In genomic region chr11:49264081-49264480, GRCm38 (mm10) we compare ENCODE assay signal across 28 mouse cellular contexts. TPM values are rescaled to one million over a fixed set of nuclear protein-coding genes. Genes with fewer than 3 reads are reported as not detected.
DNase-seq lines count a peak whose midpoint lies in the region; ATAC-seq and TF ChIP-seq lines count a peak whose summit lies in the region.
"Had no signal": no experiment of that assay in that cellular context is flagged by ENCODE, and none has a peak within 500 bp of the region (broad histone marks: within the 10 kb centered on the region; RNA-seq: fewer than 3 reads in every experiment).

No protein-coding gene starts in this region.

- H3K4me1 ChIP-seq in liver, postnatal 0 days (ENCODE audit: insufficient read depth): peaks cover 24% of the 10 kb centered on the region
- no peaks in the 10 kb centered on the region for H3K4me1 ChIP-seq in liver, embryonic 11.5 days (replicated peaks; ENCODE audit: control insufficient read depth, insufficient read depth, low read length)
- H3K4me1 ChIP-seq in testis, adult 2 months (ENCODE audit: control insufficient read depth, insufficient read depth, low read length): peaks cover 13% of the 10 kb centered on the region
- H3K4me1 ChIP-seq: embryonic facial prominence, embryonic 10.5 days; embryonic facial prominence, embryonic 12.5 days; forebrain, embryonic 13.5 days; forebrain, embryonic 15.5 days had no signal

- intact Hi-C loops in gastrocnemius, adult 2 months (cut with DNase I): no loop called here
- intact Hi-C loops in gastrocnemius, postnatal 14 days (cut with DNase I; ENCODE audit: low total_unique reads): no loop called here

- peak overlapping the region; percentile 46 for H3K27ac ChIP-seq in gastrocnemius, adult 2 months
- H3K27ac ChIP-seq in liver, postnatal 0 days (ENCODE audit: low read depth): 0 out of 2 replicates have a peak overlapping the region, but pooled peaks have one; percentile 16
- no peak overlapping the region for H3K27ac ChIP-seq in liver, embryonic 11.5 days (ENCODE audit: low read depth, low read length)
- H3K27ac ChIP-seq in testis, adult 2 months (ENCODE audit: control insufficient read depth, insufficient read depth, low read depth, low read length): no peak overlapping the region
- H3K27ac ChIP-seq: embryonic facial prominence, embryonic 10.5 days; embryonic facial prominence, embryonic 12.5 days; forebrain, embryonic 13.5 days; forebrain, embryonic 15.5 days had no signal

- ATAC-seq in liver, postnatal 0 days: no peak
- no peak for ATAC-seq in liver, embryonic 11.5 days (replicated peaks; ENCODE audit: low FRiP score)
- ATAC-seq: forebrain, embryonic 13.5 days; forebrain, embryonic 15.5 days; Patski had no signal

- H3K27me3 ChIP-seq in liver, postnatal 0 days (ENCODE audit: insufficient read depth, low read length): no peaks in the 10 kb centered on the region
- no peaks in the 10 kb centered on the region for H3K27me3 ChIP-seq in liver, embryonic 11.5 days (replicated peaks; ENCODE audit: control insufficient read depth, insufficient read depth, low read length)
- no peaks in the 10 kb centered on the region for H3K27me3 ChIP-seq in testis, adult 2 months (ENCODE audit: control insufficient read depth, insufficient read depth, low read length)
- H3K27me3 ChIP-seq: CH12.LX; embryonic facial prominence, embryonic 12.5 days; forebrain, embryonic 13.5 days; forebrain, embryonic 15.5 days; Patski had no signal

- no peak overlapping the region for H3K9ac ChIP-seq in liver, postnatal 0 days (replicated peaks)
- no peak overlapping the region for H3K9ac ChIP-seq in liver, embryonic 11.5 days (ENCODE audit: low read depth, low read length)
- H3K9ac ChIP-seq: embryonic facial prominence, embryonic 12.5 days; forebrain, embryonic 13.5 days; forebrain, embryonic 15.5 days had no signal

- no peaks in the 10 kb centered on the region for H3K9me3 ChIP-seq in liver, postnatal 0 days (ENCODE audit: low read length)
- H3K9me3 ChIP-seq in liver, embryonic 11.5 days (ENCODE audit: control insufficient read depth, low read length): no peaks in the 10 kb centered on the region
- H3K9me3 ChIP-seq: embryonic facial prominence, embryonic 10.5 days; embryonic facial prominence, embryonic 12.5 days; forebrain, embryonic 13.5 days; forebrain, embryonic 15.5 days; G1E had no signal

- no peak for TF ChIP-seq POLR2A in testis, adult 2 months (IDR thresholded peaks at IDR 0.05; ENCODE audit: control insufficient read depth, low read depth, low read length)

- no peak for TF ChIP-seq EP300 in liver, postnatal 0 days (IDR thresholded peaks at IDR 0.05; ENCODE audit: low read depth)

- no peak overlapping the region for H3K4me2 ChIP-seq in liver, postnatal 0 days (ENCODE audit: low read depth, low read length)
- no peak overlapping the region for H3K4me2 ChIP-seq in liver, embryonic 11.5 days
- H3K4me2 ChIP-seq: embryonic facial prominence, embryonic 12.5 days; forebrain, embryonic 13.5 days; forebrain, embryonic 15.5 days had no signal

- no peak overlapping the region for H3K4me3 ChIP-seq in gastrocnemius, adult 2 months
- no peak overlapping the region for H3K4me3 ChIP-seq in liver, postnatal 0 days (ENCODE audit: low read depth, low read length)
- no peak overlapping the region for H3K4me3 ChIP-seq in liver, embryonic 11.5 days (ENCODE audit: low read depth, low read length)
- H3K4me3 ChIP-seq in testis, adult 2 months (ENCODE audit: control insufficient read depth, low read depth, low read length): peak overlapping the region; percentile 64
- H3K4me3 ChIP-seq: embryonic facial prominence, embryonic 10.5 days; embryonic facial prominence, embryonic 12.5 days; forebrain, embryonic 13.5 days; forebrain, embryonic 15.5 days had no signal

- H3K36me3 ChIP-seq in liver, postnatal 0 days (replicated peaks; ENCODE audit: insufficient read depth, low read length): peaks cover 46% of the 10 kb centered on the region
- H3K36me3 ChIP-seq in liver, embryonic 11.5 days (ENCODE audit: control insufficient read depth, insufficient read depth, low read length): peaks cover 19% of the 10 kb centered on the region
- no peaks in the 10 kb centered on the region for H3K36me3 ChIP-seq in testis, adult 2 months (ENCODE audit: control insufficient read depth, insufficient read depth, low read length)

- no peak for DNase-seq in gastrocnemius, adult 2 months
- no peak for DNase-seq in gastrocnemius, postnatal 14 days
- no peak for DNase-seq in liver, postnatal 0 days
- DNase-seq in liver, embryonic 11.5 days (ENCODE audit: low spot score): no peak
- no peak for DNase-seq in testis, postnatal 10 days (ENCODE audit: low spot score)
- DNase-seq: adrenal gland, adult 8-10 months; B cell, adult 2 months; cerebellum, adult 11-12 months; cerebellum, adult 2 months; cerebellum, adult 9-10 months; cerebellum, postnatal 10 days; cerebellum, postnatal 25 days had no signal

- WGBS in liver, postnatal 0 days (ENCODE audit: insufficient replicate concordance): 89% methylated on average over 7 of the region's 7 CpGs
- WGBS in liver, embryonic 11.5 days: 88% methylated on average over 7 of the region's 7 CpGs

- TF ChIP-seq CTCF in gastrocnemius, adult 2 months (IDR thresholded peaks at IDR 0.05): no peak
- no peak for TF ChIP-seq CTCF in liver, postnatal 0 days (IDR thresholded peaks at IDR 0.05; ENCODE audit: low read depth)
- TF ChIP-seq CTCF in testis, adult 2 months (IDR thresholded peaks at IDR 0.05; ENCODE audit: control insufficient read depth, insufficient read depth, insufficient replicate concordance, low read depth, low read length): no peak

RNA-seq across cellular contexts. Expression of gene Olfr1393, which starts 14.0 kb away (rescaled TPM):
- not detected for total RNA-seq in gastrocnemius, adult 2 months (2021)
- under 1 TPM in 1 of 2 experiments, not detected in 1; 0.23 TPM for total RNA-seq in gastrocnemius, postnatal 14 days (2021)
- 0.05 and 0.07 TPM in 2 replicates for polyA plus RNA-seq in liver, postnatal 0 days (2015; fragmentation: Nextera tagmentation; extraction: Ambion mirVana)
- polyA plus RNA-seq in liver, embryonic 11.5 days (2014; fragmentation: Nextera tagmentation; extraction: Ambion mirVana): 0.13 TPM in 1 of 2 replicates, not detected in the other
- 4.6 and 4.7 TPM in 2 replicates for polyA plus RNA-seq in testis, adult 2 months (2012; rRNA removed)
- total RNA-seq: adrenal gland, adult 18-20 months; adrenal gland, adult 8-10 months; adrenal gland, postnatal 14 days; adrenal gland, postnatal 36 days; CH12.LX had no signal
- polyA plus RNA-seq: activated CD4-positive, CD25-positive, alpha-beta regulatory T cell, adult 4 months; embryonic facial prominence, embryonic 10.5 days; forebrain, embryonic 11.5 days; forebrain, embryonic 15.5 days; G1E had no signal

RNA-seq across cellular contexts. Expression of gene Mgat1, which starts 20.1 kb away (rescaled TPM):
- 10 to 100 TPM; 42.0 to 48.0 TPM for total RNA-seq in gastrocnemius, adult 2 months (2021)
- 10 to 100 TPM; 35.7 to 39.5 TPM for total RNA-seq in gastrocnemius, postnatal 14 days (2021)
- polyA plus RNA-seq in liver, postnatal 0 days (2015; fragmentation: Nextera tagmentation; extraction: Ambion mirVana): 56.3 and 58.2 TPM in 2 replicates
- 41.7 and 43.3 TPM in 2 replicates for polyA plus RNA-seq in liver, embryonic 11.5 days (2014; fragmentation: Nextera tagmentation; extraction: Ambion mirVana)
- polyA plus RNA-seq in testis, adult 2 months (2012; rRNA removed): 13.9 and 16.0 TPM in 2 replicates

RNA-seq across cellular contexts. Expression of gene Olfr1392, which starts 21.0 kb away (rescaled TPM):
- total RNA-seq in gastrocnemius, adult 2 months (2021): not detected
- not detected for total RNA-seq in gastrocnemius, postnatal 14 days (2021)
- polyA plus RNA-seq in liver, postnatal 0 days (2015; fragmentation: Nextera tagmentation; extraction: Ambion mirVana): not detected in 2 replicates
- not detected in 2 replicates for polyA plus RNA-seq in liver, embryonic 11.5 days (2014; fragmentation: Nextera tagmentation; extraction: Ambion mirVana)
- 2.2 and 2.8 TPM in 2 replicates for polyA plus RNA-seq in testis, adult 2 months (2012; rRNA removed)
- total RNA-seq: adrenal gland, adult 8-10 months; adrenal gland, postnatal 14 days; adrenal gland, postnatal 36 days; CH12.LX had no signal
- polyA plus RNA-seq: activated CD4-positive, CD25-positive, alpha-beta regulatory T cell, adult 4 months; CD4-positive, CD25-positive, alpha-beta regulatory T cell, adult 4 months; embryonic facial prominence, embryonic 12.5 days; forebrain, embryonic 11.5 days; forebrain, embryonic 13.5 days; forebrain, embryonic 15.5 days; G1E had no signal

RNA-seq across cellular contexts. Expression of gene Olfr10, which starts 40.5 kb away (rescaled TPM):
- not detected for total RNA-seq in gastrocnemius, adult 2 months (2021)
- total RNA-seq in gastrocnemius, postnatal 14 days (2021): not detected
- polyA plus RNA-seq in liver, postnatal 0 days (2015; fragmentation: Nextera tagmentation; extraction: Ambion mirVana): not detected in 2 replicates
- not detected in 2 replicates for polyA plus RNA-seq in liver, embryonic 11.5 days (2014; fragmentation: Nextera tagmentation; extraction: Ambion mirVana)
- polyA plus RNA-seq in testis, adult 2 months (2012; rRNA removed): not detected in 2 replicates
- total RNA-seq: adrenal gland, adult 18-20 months; adrenal gland, adult 8-10 months; adrenal gland, postnatal 14 days; adrenal gland, postnatal 36 days; CH12.LX had no signal
- polyA plus RNA-seq: activated CD4-positive, CD25-positive, alpha-beta regulatory T cell, adult 4 months; CD4-positive, CD25-positive, alpha-beta regulatory T cell, adult 4 months; cerebellum, adult 2 months; cortical plate, adult 2 months; embryonic facial prominence, embryonic 10.5 days; embryonic facial prominence, embryonic 12.5 days; embryonic facial prominence, embryonic 14.5 days; forebrain, embryonic 11.5 days; forebrain, embryonic 13.5 days; forebrain, embryonic 15.5 days; G1E had no signal

RNA-seq across cellular contexts. Expression of gene Olfr1391, which starts 58.5 kb away (rescaled TPM):
- not detected for total RNA-seq in gastrocnemius, adult 2 months (2021)
- total RNA-seq in gastrocnemius, postnatal 14 days (2021): not detected
- polyA plus RNA-seq in liver, postnatal 0 days (2015; fragmentation: Nextera tagmentation; extraction: Ambion mirVana): not detected in 2 replicates
- not detected in 2 replicates for polyA plus RNA-seq in liver, embryonic 11.5 days (2014; fragmentation: Nextera tagmentation; extraction: Ambion mirVana)
- not detected in 2 replicates for polyA plus RNA-seq in testis, adult 2 months (2012; rRNA removed)
- total RNA-seq: adrenal gland, adult 18-20 months; adrenal gland, adult 8-10 months; adrenal gland, postnatal 14 days; adrenal gland, postnatal 36 days; CH12.LX had no signal
- polyA plus RNA-seq: activated CD4-positive, CD25-positive, alpha-beta regulatory T cell, adult 4 months; CD4-positive, CD25-positive, alpha-beta regulatory T cell, adult 4 months; cerebellum, adult 2 months; cortical plate, adult 2 months; embryonic facial prominence, embryonic 10.5 days; embryonic facial prominence, embryonic 12.5 days; embryonic facial prominence, embryonic 14.5 days; forebrain, embryonic 11.5 days; forebrain, embryonic 13.5 days; forebrain, embryonic 15.5 days; G1E; Patski had no signal

Comparison
In these comparisons a context has a peak if more than half of its experiments do, and no peak if none do; other contexts are left out.
1. H3K27ac ChIP-seq: peak in gastrocnemius, adult 2 months (single experiment) and liver, postnatal 0 days (single experiment); none in liver, embryonic 11.5 days (single experiment) and testis, adult 2 months (single experiment).